Mouse (Mus musculus) hematopoietic stem cell, adult 5-6 weeks (primary cell): ENCODE data around the gene Zdhhc22. TPM values are rescaled to one million over a fixed set of nuclear protein-coding genes. Genes with fewer than 3 reads are reported as not detected.

Experiments used
- ATAC-seq, 2 experiments: fragments of 125-278 bp in 1 of 2; replicated peaks in 1 of 2; 2 replicates each; pipeline ENCODE4 v1.8.0; 2016 to 2017; ENCODE audit warnings: inconsistent platforms in 2 of 2, mild to moderate bottlenecking in 2 of 2, moderate number of reproducible peaks in 2 of 2, low read depth in 1 of 2, moderate TSS enrichment in 1 of 2; ENCODE audit not compliant: low FRiP score in 2 of 2, poor library complexity in 2 of 2, severe bottlenecking in 2 of 2, insufficient read depth in 1 of 2, low TSS enrichment in 1 of 2
- total RNA-seq: library from RNA; stranded (forward); fragments of 172-1452, 232-1000 nt; gene quantifications from 2 replicates; pipeline ENCODE4 v1.2.3, GENCODE M21; 2017

The Zdhhc22 gene
- total RNA-seq, 1 experiment from 2014 or later = not detected

- peak in 1 of 2 experiments; percentile 15; a peak in 3 of 4 replicates for ATAC-seq
These were observed 39.9 kb downstream of the Zdhhc22 start for GRCm38 (mm10) chr12:86950161-86950960.

GRCm38 (mm10) chr12:86949501-86949900 is 40.7 kb downstream of the Zdhhc22 start:
- ATAC-seq = no peak

- ATAC-seq = no peak
These were observed 41.6 kb downstream of the Zdhhc22 start for GRCm38 (mm10) chr12:86948627-86949026.

- no peak for ATAC-seq
These were observed 42.4 kb downstream of the Zdhhc22 start for GRCm38 (mm10) chr12:86947681-86948401.

- peak; percentile 88 to 92 for ATAC-seq
These were observed 43.2 kb downstream of the Zdhhc22 start, which contains the start of gene Cipc for GRCm38 (mm10) chr12:86946862-86947574. Gene Cipc (plus strand): TSS chr12:86947043.

GRCm38 (mm10) chr12:86946301-86946781 is 43.9 kb downstream of the Zdhhc22 start:
- ATAC-seq = no peak

GRCm38 (mm10) chr12:86945126-86945525 is 45.1 kb downstream of the Zdhhc22 start:
- ATAC-seq = no peak

- no peak for ATAC-seq
These were observed 46.8 kb downstream of the Zdhhc22 start for GRCm38 (mm10) chr12:86943421-86943820.

- no peak for ATAC-seq
These were observed 48.3 kb downstream of the Zdhhc22 start for GRCm38 (mm10) chr12:86941734-86942486.

GRCm38 (mm10) chr12:86941173-86941572 is 49.1 kb downstream of the Zdhhc22 start:
- ATAC-seq = no peak

GRCm38 (mm10) chr12:86938571-86938970 is 51.7 kb downstream of the Zdhhc22 start:
- ATAC-seq = no peak

- no peak for ATAC-seq
These were observed 53.5 kb downstream of the Zdhhc22 start for GRCm38 (mm10) chr12:86936587-86937343.

- ATAC-seq = no peak
These were observed 54.4 kb downstream of the Zdhhc22 start for GRCm38 (mm10) chr12:86935692-86936282.

GRCm38 (mm10) chr12:86934748-86935147 is 55.5 kb downstream of the Zdhhc22 start:
- ATAC-seq = peak in 1 of 2 experiments; percentile 39; a peak in 2 of 4 replicates

GRCm38 (mm10) chr12:86932575-86932952 is 57.7 kb downstream of the Zdhhc22 start:
- ATAC-seq = no peak

GRCm38 (mm10) chr12:86931919-86932574 is 58.2 kb downstream of the Zdhhc22 start:
- no peak for ATAC-seq
